Mouse (Mus musculus): ENCODE results near the gene Dph6.

The Dph6 gene

GRCm38 (mm10) chr2:114543000-114543622 lies 111.7 kb downstream of the Dph6 start:
- no peak for ATAC-seq (ENCODE audit: insufficient number of reproducible peaks, low FRiP score, low TSS enrichment)

GRCm38 (mm10) chr2:114542325-114542724 lies 112.4 kb downstream of the Dph6 start:
- ATAC-seq (ENCODE audit: insufficient number of reproducible peaks, low FRiP score, low TSS enrichment), result no peak

GRCm38 (mm10) chr2:114540416-114540815 lies 114.3 kb downstream of the Dph6 start:
- ATAC-seq (ENCODE audit: insufficient number of reproducible peaks, low FRiP score, low TSS enrichment), result peak; percentile 81

GRCm38 (mm10) chr2:114536032-114536431 lies 118.7 kb downstream of the Dph6 start:
- no peak for ATAC-seq (ENCODE audit: insufficient number of reproducible peaks, low FRiP score, low TSS enrichment)

- ATAC-seq (ENCODE audit: insufficient number of reproducible peaks, low FRiP score, low TSS enrichment), result no peak
Measured at GRCm38 (mm10) chr2:114531010-114531756, 123.6 kb downstream of the Dph6 start.

- no peak for ATAC-seq (ENCODE audit: insufficient number of reproducible peaks, low FRiP score, low TSS enrichment)
Measured at GRCm38 (mm10) chr2:114520414-114520813, 134.3 kb downstream of the Dph6 start.

GRCm38 (mm10) chr2:114519907-114520306 lies 134.9 kb downstream of the Dph6 start:
- no peak for ATAC-seq (ENCODE audit: insufficient number of reproducible peaks, low FRiP score, low TSS enrichment)

GRCm38 (mm10) chr2:114492398-114492797 lies 162.4 kb downstream of the Dph6 start:
- ATAC-seq (ENCODE audit: insufficient number of reproducible peaks, low FRiP score, low TSS enrichment), result no peak

GRCm38 (mm10) chr2:114491907-114492306 lies 162.9 kb downstream of the Dph6 start:
- ATAC-seq (ENCODE audit: insufficient number of reproducible peaks, low FRiP score, low TSS enrichment), result no peak

- peak; percentile 64; the same call in 1 of the 2 replicates for ATAC-seq (ENCODE audit: insufficient number of reproducible peaks, low FRiP score, low TSS enrichment)
Measured at GRCm38 (mm10) chr2:114486980-114487379, 167.8 kb downstream of the Dph6 start.
